Mouse (Mus musculus): ENCODE measurements around the gene Trim33.

GRCm38 (mm10) chr3:103381441-103381840 is 102.3 kb downstream of the Trim33 start:
- TF ChIP-seq CTCF (IDR thresholded peaks at IDR 0.05; ENCODE audit: low read depth) (no peak), EP300 (IDR thresholded peaks at IDR 0.05; ENCODE audit: low read depth) (no peak)
